10 mouse cellular contexts compared by ENCODE assay signal in the genomic region with DNA sequence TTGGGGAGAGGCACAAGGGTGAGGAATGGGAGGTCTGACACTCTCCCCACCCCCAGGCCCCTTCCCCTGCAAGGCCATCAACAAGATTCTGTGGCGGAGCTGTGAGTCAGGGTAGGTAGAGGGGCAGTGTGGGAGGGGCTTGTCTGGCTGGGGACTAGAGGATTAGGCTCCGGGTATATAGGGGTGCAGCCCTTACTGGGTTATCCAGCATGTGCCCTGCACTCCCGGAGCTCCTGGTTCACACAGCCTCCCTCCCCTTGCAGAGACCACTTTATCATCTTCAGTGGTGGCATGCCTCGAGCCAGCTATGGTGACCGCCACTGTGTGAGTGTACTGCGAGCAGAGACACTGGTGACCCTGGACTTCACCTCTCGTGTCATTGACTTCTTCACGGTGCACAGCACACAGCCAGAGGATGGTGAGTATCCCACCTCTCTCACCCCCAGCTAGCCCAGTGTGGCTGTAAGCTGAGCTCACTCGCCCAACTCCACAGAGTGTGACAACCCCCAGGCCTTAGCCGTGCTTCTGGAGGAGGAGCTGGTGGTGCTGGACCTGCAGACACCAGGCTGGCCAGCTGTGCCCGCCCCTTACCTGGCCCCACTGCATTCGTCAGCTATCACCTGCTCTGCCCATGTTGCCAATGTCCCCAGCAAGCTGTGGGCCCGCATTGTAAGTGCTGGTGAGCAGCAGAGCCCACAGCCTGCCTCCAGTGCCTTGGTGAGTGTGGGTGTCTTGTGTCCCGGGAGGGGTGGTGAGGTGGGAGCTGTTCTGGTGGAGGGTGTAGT. TPM values are rescaled to one million over a fixed set of nuclear protein-coding genes. Genes with fewer than 3 reads are reported as not detected.
DNase-seq lines count a peak whose midpoint lies in the region; ATAC-seq and TF ChIP-seq lines count a peak whose summit lies in the region.
"Had no signal": no experiment of that assay in that cellular context is flagged by ENCODE, and none has a peak within 500 bp of the region (broad histone marks: within the 10 kb centered on the region; RNA-seq: fewer than 3 reads in every experiment).

No protein-coding gene starts in this region.

- TF ChIP-seq POLR2A in small intestine, adult 2 months (IDR thresholded peaks at IDR 0.05; ENCODE audit: low read depth, low read length): no peak

- H3K4me2 ChIP-seq in kidney, embryonic 14.5 days (replicated peaks; ENCODE audit: low read depth, low read length): no peak overlapping the region

- no peak overlapping the region for H3K9ac ChIP-seq in kidney, embryonic 14.5 days (ENCODE audit: low read depth, low read length)

- H3K27ac ChIP-seq in kidney, embryonic 14.5 days (ENCODE audit: low read depth, low read length): no peak overlapping the region
- peak overlapping the region; percentile 22; the same call in 1 of the 2 replicates for H3K27ac ChIP-seq in small intestine, adult 2 months (ENCODE audit: insufficient read depth, low read depth, low read length)
- H3K27ac ChIP-seq: macrophage had no signal

- H3K27me3 ChIP-seq in kidney, embryonic 14.5 days (ENCODE audit: control insufficient read depth, insufficient read depth, low read length): no peaks in the 10 kb centered on the region
- no peaks in the 10 kb centered on the region for H3K27me3 ChIP-seq in small intestine, adult 2 months (ENCODE audit: control insufficient read depth, insufficient read depth, low read length)
- H3K27me3 ChIP-seq: Patski had no signal

- 0 out of 2 replicates have a peak, but pooled peaks cover 3% of the 10 kb centered on the region for H3K4me1 ChIP-seq in kidney, embryonic 14.5 days (ENCODE audit: control insufficient read depth, insufficient read depth, low read length)
- H3K4me1 ChIP-seq in small intestine, adult 2 months (ENCODE audit: control insufficient read depth, insufficient read depth, insufficient read length, low read length): peaks cover 12% of the 10 kb centered on the region

- no peak for DNase-seq in kidney, adult 8-10 months
- peak; percentile 19 to 24 for DNase-seq in right cerebral cortex, postnatal 10 days (ENCODE audit: low spot score in 2 of 2)
- DNase-seq in right cerebral cortex, postnatal 25 days: no peak
- DNase-seq in gastrocnemius, postnatal 10 days: peak; percentile 11
- no peak for DNase-seq in yolk sac, embryonic 10.5 days (ENCODE audit: low spot score)
- no peak for DNase-seq in c-Kit-positive CD71-positive TER-119-positive erythroid progenitor cells, embryonic 14.5 days (ENCODE audit: low spot score)

- H3K36me3 ChIP-seq in kidney, embryonic 14.5 days (ENCODE audit: control insufficient read depth, insufficient read depth, low read length): peaks cover 79% of the 10 kb centered on the region
- peaks cover 39% of the 10 kb centered on the region for H3K36me3 ChIP-seq in small intestine, adult 2 months (ENCODE audit: control insufficient read depth, insufficient read depth, low read length)

- no peaks in the 10 kb centered on the region for H3K9me3 ChIP-seq in kidney, embryonic 14.5 days (ENCODE audit: control insufficient read depth, low read length)

- ATAC-seq in kidney, embryonic 14.5 days (ENCODE audit: low FRiP score, low TSS enrichment): peak; percentile 44; the same call in 1 of the 2 replicates

- no peak overlapping the region for H3K4me3 ChIP-seq in kidney, embryonic 14.5 days (ENCODE audit: low read length)
- H3K4me3 ChIP-seq in small intestine, adult 2 months (ENCODE audit: low read depth, low read length): no peak overlapping the region

- no peak for TF ChIP-seq CTCF in small intestine, adult 2 months (IDR thresholded peaks at IDR 0.05; ENCODE audit: extremely low read depth, insufficient read length, insufficient replicate concordance, low read depth, low read length)

- WGBS in kidney, embryonic 14.5 days: 65% methylated on average over 14 of the region's 14 CpGs
- 82% methylated on average over 14 of the region's 14 CpGs for WGBS in small intestine, adult 2 months

RNA-seq across cellular contexts. Expression of gene Llgl1, which starts 7.4 kb away (rescaled TPM):
- 40.8 and 69.0 TPM in 2 replicates for polyA plus RNA-seq in kidney, embryonic 14.5 days (2014; fragmentation: Nextera tagmentation; extraction: Ambion mirVana)
- 10 to 100 TPM; 15.7 to 20.3 TPM for total RNA-seq in gastrocnemius, postnatal 10 days (2021)
- 18.9 and 32.4 TPM in 2 replicates for polyA plus RNA-seq in small intestine, adult 2 months (2012; rRNA removed)

RNA-seq across cellular contexts. Expression of gene Flii, which starts 20.2 kb away (rescaled TPM):
- polyA plus RNA-seq in kidney, embryonic 14.5 days (2014; fragmentation: Nextera tagmentation; extraction: Ambion mirVana): 46.8 and 71.9 TPM in 2 replicates
- total RNA-seq in gastrocnemius, postnatal 10 days (2021): 10 to 100 TPM; 88.9 to 89.0 TPM
- 130 and 350 TPM in 2 replicates for polyA plus RNA-seq in small intestine, adult 2 months (2012; rRNA removed)

RNA-seq across cellular contexts. Expression of gene Mief2, which starts 21.3 kb away (rescaled TPM):
- polyA plus RNA-seq in kidney, embryonic 14.5 days (2014; fragmentation: Nextera tagmentation; extraction: Ambion mirVana): 9.8 and 17.0 TPM in 2 replicates
- total RNA-seq in gastrocnemius, postnatal 10 days (2021): 10 to 100 TPM; 79.9 to 81.7 TPM
- 9.3 and 9.5 TPM in 2 replicates for polyA plus RNA-seq in small intestine, adult 2 months (2012; rRNA removed)

Comparison
In these comparisons a context has a peak if more than half of its experiments do, and no peak if none do; other contexts are left out.
1. DNase-seq: peak in right cerebral cortex, postnatal 10 days (2 of 2) and gastrocnemius, postnatal 10 days (single experiment); none in kidney, adult 8-10 months (0 of 2), right cerebral cortex, postnatal 25 days (single experiment), yolk sac, embryonic 10.5 days (single experiment) and c-Kit-positive CD71-positive TER-119-positive erythroid progenitor cells, embryonic 14.5 days (single experiment).